Mouse (Mus musculus) frontal cortex, postnatal 36 days (tissue): Measurements from ENCODE around the gene Gpr61.

Experiments used
- DNase-seq, 2 experiments: peaks; one replicate each; pipeline ENCODE4 v3.0.0; 2022; ENCODE audit warnings: low spot score in 2 of 2

The Gpr61 gene

GRCm38 (mm10) chr3:108154656-108155055, at the start of gene Gpr61:
Gene Gpr61, minus strand, starts transcription at chr3:108154882.
- DNase-seq = peak; percentile 69 to 84

- DNase-seq = peak in 1 of 2 experiments; percentile 13
Measured at GRCm38 (mm10) chr3:108204470-108204869, 49.8 kb upstream of the Gpr61 start.

GRCm38 (mm10) chr3:108203621-108204325, 49.1 kb upstream of the Gpr61 start:
- peak; percentile 81 to 85 for DNase-seq

DNA sequence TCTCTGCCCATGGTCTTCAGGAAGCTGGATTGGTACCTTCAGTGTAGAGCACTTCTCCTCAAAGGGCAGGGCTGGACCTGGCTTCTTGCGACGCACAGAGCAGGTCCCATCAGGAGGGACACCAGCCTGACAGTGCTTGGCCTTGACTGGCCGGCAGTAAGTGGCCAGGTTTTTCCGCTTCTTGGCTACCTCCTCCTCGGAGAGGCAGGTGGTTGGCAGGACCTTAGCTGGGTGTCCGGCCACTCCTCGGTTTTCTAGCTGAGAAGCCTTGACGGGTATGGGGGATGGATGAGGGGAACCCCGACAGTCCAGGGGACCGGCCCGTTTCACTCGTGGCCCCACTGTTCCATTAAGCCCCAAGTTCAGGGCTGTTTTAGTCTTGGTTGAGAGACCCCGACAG, 48.5 kb upstream of the Gpr61 start:
- DNase-seq = peak in 1 of 2 experiments; percentile 1

DNA sequence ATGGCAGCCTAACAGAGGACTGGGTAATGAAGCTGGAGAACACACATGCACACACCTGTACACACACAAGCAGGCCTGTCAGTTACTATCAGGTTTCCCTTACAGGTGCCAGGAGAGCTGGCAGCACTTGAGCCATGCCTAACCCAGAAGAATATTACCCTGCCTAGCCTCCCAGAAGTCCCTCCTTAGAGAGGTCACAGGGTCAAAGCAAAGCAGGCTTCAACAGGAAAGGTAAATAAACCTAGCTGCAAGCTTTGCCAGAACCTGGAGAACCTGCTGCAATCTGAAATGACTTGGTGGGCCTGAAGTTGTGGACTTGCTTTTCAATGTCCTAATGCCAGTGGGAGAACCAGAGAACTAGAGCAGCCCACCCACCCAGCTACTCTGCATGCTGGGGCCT, 47.8 kb upstream of the Gpr61 start:
- no peak for DNase-seq

DNA sequence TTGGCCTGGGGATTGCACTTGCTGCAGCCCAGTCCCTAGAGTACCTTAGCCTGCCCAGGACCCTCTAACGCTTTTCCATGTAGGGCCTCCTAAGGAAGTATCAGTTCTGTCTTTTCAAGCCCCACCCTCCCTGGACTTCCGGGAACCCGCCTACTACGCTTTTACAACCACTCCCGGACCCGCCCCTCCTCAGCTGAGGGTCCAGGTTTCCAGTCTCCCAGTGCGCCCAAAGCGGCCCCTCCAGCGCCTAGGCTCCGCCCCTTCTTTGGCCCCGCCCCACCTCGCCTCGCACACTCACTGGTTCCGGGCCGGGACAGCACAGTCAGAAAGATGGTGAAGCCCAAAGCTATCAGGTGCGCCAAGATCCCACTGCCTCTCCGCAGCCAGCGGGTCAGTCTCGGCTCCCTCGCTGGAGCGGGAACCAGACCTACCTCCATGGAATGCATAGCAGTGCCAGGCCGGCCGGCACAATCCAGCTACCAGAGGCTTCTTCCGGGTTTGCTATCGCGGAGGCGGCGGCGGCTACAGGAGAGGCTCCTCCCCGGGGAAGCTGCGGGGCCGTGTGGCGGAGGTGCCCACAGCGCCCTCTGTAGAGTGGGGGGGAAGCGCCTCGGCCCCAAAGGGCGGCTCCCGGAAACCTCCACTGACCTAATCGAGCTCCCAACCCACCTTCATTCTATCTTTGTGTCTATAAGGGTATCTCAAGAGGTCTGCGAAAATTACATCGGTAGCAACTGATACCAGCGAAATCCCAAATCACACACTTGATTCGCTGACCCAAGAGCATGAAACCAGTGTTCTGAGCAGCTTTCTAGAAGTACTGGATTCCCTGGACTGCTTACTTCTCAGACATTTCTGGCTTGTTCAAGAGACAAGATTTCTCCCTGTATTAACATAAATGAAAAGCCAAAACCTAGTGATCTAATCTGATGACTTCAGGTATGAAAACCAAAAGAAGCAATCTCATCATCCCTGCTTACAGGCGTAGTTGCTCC, 45.9 kb upstream of the Gpr61 start, which contains the start of gene Cyb561d1:
Gene Cyb561d1 (minus strand): TSS at position 884 of the 995 bp plus-strand sequence.
- peak; percentile 89 for DNase-seq

DNA sequence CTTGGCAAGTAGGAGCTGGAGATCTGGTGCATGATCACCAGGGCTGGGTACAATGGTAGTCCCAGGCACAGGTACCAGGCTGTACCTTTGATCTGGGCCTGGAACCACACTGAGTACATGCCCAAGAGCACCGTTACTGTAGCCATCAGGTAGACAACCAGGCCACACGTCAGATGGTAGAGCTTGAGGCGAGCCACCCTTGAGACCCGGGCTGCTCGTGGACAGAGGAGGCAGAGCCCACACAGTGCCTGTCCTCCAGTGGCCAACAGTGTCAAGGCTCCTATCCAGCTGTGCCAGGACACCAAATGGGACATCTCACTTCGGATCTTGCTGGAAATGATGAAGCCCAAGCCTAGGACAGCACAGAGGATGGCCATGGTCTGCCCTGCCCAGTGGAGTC, 44.5 kb upstream of the Gpr61 start:
- no peak for DNase-seq

GRCm38 (mm10) chr3:108197066-108197497, 42.4 kb upstream of the Gpr61 start:
- DNase-seq = peak; percentile 83

DNA sequence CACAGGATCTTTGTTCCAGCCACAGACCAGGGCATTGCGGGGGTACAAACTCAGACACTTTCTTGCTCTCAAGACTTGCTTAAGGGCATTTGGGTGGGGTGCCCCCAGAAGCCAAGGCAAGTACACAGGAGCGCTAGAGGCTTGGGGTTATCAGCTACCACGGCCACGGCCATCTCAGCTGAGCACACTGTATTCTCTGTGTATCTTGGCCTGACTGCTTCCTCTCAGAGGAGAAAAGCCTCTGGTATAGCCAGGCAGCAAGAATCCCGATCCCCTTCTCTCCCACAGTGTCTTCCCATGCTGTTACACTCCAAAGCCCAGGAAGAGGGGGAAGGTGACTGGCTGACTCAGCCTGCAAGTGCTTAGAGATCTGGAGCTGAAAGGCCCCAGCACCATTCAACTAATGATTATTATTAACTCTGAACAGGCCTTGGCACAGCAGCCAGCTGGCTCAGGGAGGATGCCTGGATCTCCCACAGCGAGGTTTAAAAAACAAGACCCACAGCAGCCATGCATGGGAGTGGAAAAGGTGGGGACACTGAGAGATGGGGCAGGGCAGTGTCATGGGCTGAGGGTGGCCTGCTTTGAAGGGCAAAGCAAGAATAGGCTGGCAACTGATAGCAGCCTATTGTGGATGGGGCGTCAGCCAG, 41.4 kb upstream of the Gpr61 start:
- DNase-seq = peak; percentile 64

GRCm38 (mm10) chr3:108195287-108195686, 40.6 kb upstream of the Gpr61 start:
- DNase-seq = peak in 1 of 2 experiments; percentile 0

DNA sequence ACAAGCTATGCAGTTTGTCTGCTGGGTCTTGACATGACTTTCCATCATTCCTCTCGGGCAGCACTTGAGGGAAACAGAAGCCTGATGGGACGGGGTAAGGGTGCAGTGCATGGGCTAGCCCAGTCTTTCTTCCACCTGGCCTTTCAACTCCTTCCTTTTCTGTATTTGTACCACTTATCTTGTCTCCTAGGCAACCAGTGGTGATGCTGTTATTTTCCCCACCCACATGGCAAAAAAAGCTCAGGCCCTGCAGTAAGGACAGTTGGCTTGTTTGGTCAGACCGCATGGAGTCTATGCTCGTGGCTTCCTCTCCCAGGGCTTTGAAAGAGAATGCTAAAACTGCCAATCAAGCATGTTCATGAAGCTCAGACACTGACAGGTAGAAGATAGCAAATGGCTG, 39.0 kb upstream of the Gpr61 start:
- DNase-seq = peak; percentile 10 to 17

- DNase-seq = no peak
Measured at GRCm38 (mm10) chr3:108189897-108190296, 35.2 kb upstream of the Gpr61 start.

GRCm38 (mm10) chr3:108188716-108189490, 34.2 kb upstream of the Gpr61 start:
- DNase-seq = peak; percentile 2 to 6

DNA sequence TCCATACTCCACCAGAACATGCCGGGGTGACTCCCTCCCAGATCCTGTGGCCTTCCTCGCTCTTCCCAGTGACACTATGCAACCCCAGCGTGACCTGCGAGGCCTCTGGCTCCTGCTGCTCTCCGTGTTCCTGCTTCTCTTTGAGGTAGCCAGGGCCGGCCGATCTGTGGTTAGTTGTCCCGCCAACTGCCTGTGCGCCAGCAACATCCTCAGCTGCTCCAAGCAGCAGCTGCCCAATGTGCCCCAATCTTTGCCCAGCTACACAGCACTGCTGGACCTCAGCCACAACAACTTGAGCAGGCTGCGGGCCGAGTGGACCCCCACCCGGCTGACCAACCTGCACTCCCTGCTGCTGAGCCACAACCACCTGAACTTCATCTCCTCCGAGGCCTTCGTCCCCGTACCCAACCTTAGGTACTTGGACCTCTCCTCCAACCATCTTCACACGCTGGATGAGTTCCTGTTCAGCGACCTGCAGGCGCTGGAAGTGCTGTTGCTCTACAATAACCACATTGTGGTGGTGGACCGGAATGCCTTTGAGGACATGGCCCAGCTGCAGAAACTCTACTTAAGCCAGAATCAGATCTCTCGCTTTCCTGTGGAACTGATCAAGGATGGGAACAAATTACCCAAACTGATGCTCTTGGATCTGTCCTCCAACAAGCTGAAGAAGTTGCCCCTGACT, 32.6 kb upstream of the Gpr61 start:
- DNase-seq = peak in 1 of 2 experiments; percentile 6

- no peak for DNase-seq
Measured at GRCm38 (mm10) chr3:108186098-108187047, 31.7 kb upstream of the Gpr61 start, which contains the start of gene Amigo1. Gene Amigo1, plus strand, starts transcription at chr3:108186335.

GRCm38 (mm10) chr3:108185460-108186097, 30.9 kb upstream of the Gpr61 start:
- DNase-seq = no peak

- no peak for DNase-seq
Measured at GRCm38 (mm10) chr3:108184742-108185141, 30.1 kb upstream of the Gpr61 start.

DNA sequence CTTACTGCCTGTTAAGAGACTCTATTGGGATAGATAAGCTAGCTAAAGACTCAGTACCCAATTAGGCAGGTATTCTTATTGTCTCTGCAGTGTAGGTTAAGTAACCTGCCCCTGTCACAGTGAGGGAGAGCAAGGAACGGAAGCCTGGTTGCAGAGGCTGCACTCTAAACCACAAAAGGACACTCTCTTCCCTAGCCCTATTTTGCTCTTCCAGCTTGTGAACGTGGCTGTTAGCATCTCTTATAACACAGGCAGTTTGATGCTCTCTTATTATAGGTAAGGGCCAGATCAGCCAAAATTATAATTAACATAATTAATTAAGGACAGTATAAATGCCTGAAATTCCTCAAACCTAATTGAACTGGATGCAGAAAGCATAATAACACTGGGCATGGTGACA, 25.8 kb upstream of the Gpr61 start:
- no peak for DNase-seq
